8 mouse cellular contexts compared by ENCODE assay signal in the genomic region with DNA sequence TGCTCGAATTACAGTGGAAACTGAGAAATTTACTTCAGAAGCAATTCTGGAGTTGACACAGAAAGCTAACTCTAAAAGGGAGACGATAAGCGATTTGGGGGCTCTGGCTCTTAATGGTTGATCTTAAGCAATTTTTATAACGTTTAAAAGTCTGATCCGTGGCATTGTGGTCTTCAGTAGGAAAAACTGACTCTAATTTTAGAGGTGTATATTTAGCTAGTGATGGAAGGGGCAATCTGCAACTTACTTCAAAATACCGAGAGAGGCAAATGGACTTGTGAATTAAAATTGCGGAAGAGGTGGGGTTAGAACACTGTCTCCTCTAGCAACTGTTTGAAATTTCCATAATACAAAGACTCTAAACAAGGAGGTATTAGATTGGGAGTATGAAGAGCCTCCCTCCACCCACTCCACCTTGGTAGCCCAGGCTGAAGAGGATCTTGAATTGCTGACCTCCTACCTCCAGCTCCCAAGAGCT. TPM values are rescaled to one million over a fixed set of nuclear protein-coding genes. Genes with fewer than 3 reads are reported as not detected.
A peak's percentile ranks its signal among the peaks of the same experiment; 100 is the strongest.
DNase-seq lines count a peak whose midpoint lies in the region; ATAC-seq and TF ChIP-seq lines count a peak whose summit lies in the region.

No protein-coding gene starts in this region.

- WGBS in forebrain, embryonic 14.5 days = 52% methylated on average over 7 of the region's 7 CpGs
- 31% methylated on average over 7 of the region's 7 CpGs for WGBS in limb, embryonic 15.5 days
- 27% methylated on average over 7 of the region's 7 CpGs for WGBS in olfactory bulb, adult 2 months

- no peak for TF ChIP-seq CTCF in layer of hippocampus, adult 2 months (conservative IDR thresholded peaks at IDR 0.05)
- TF ChIP-seq CTCF in olfactory bulb, adult 2 months (IDR thresholded peaks at IDR 0.05; ENCODE audit: insufficient read depth, low read depth, low read length) = no peak

- H3K36me3 ChIP-seq in forebrain, embryonic 14.5 days (ENCODE audit: control insufficient read depth, insufficient read depth, low read length) = no peaks in the 10 kb centered on the region
- no peaks in the 10 kb centered on the region for H3K36me3 ChIP-seq in limb, embryonic 15.5 days

- no peak for DNase-seq in layer of hippocampus, adult 2 months (ENCODE audit: low spot score in 2 of 2)
- DNase-seq in layer of hippocampus, adult 18-20 months (ENCODE audit: low spot score in 2 of 2) = no peak
- no peak for DNase-seq in forebrain, embryonic 14.5 days (ENCODE audit: low spot score)
- DNase-seq in embryo, embryonic 9.5 days (ENCODE audit: extremely low spot score) = no peak
- no peak for DNase-seq in kidney, adult 18-20 months
- no peak for DNase-seq in right cerebral cortex, adult 18-20 months

- no peak for TF ChIP-seq POLR2A in olfactory bulb, adult 2 months (IDR thresholded peaks at IDR 0.05; ENCODE audit: insufficient read depth, low read depth, low read length)

- H3K27me3 ChIP-seq in forebrain, embryonic 14.5 days (replicated peaks; ENCODE audit: control insufficient read depth, insufficient read depth, low read length) = no peaks in the 10 kb centered on the region
- H3K27me3 ChIP-seq in limb, embryonic 15.5 days = no peaks in the 10 kb centered on the region

- H3K4me1 ChIP-seq in forebrain, embryonic 14.5 days (ENCODE audit: control insufficient read depth, insufficient read depth, low read length) = peaks cover 9% of the 10 kb centered on the region
- H3K4me1 ChIP-seq in limb, embryonic 15.5 days = peaks cover 26% of the 10 kb centered on the region
- H3K4me1 ChIP-seq in olfactory bulb, adult 2 months (ENCODE audit: control insufficient read depth, insufficient read depth, low read length) = peaks cover 8% of the 10 kb centered on the region

- peak overlapping the region; percentile 34 for H3K4me2 ChIP-seq in forebrain, embryonic 14.5 days (ENCODE audit: low read length)
- peak overlapping the region; percentile 66 for H3K4me2 ChIP-seq in limb, embryonic 15.5 days

- peak overlapping the region; percentile 84 for H3K27ac ChIP-seq in layer of hippocampus, adult 2 months
- no peak overlapping the region for H3K27ac ChIP-seq in forebrain, embryonic 14.5 days (ENCODE audit: low read depth, low read length)
- H3K27ac ChIP-seq in limb, embryonic 15.5 days = peak overlapping the region; percentile 33; the same call in 1 of the 2 replicates
- no peak overlapping the region for H3K27ac ChIP-seq in olfactory bulb, adult 2 months (ENCODE audit: insufficient read depth, low read depth, low read length)

- no peak for ATAC-seq in forebrain, embryonic 14.5 days
- no peak for ATAC-seq in limb, embryonic 15.5 days (ENCODE audit: insufficient number of reproducible peaks, low FRiP score, low TSS enrichment, low read depth)

- H3K9me3 ChIP-seq in forebrain, embryonic 14.5 days (replicated peaks; ENCODE audit: control insufficient read depth, low read length) = no peaks in the 10 kb centered on the region
- no peaks in the 10 kb centered on the region for H3K9me3 ChIP-seq in limb, embryonic 15.5 days

- peak overlapping the region; percentile 51 for H3K4me3 ChIP-seq in layer of hippocampus, adult 2 months
- H3K4me3 ChIP-seq in forebrain, embryonic 14.5 days (ENCODE audit: low read depth, low read length) = no peak overlapping the region
- H3K4me3 ChIP-seq in limb, embryonic 15.5 days = peak overlapping the region; percentile 43
- peak overlapping the region; percentile 36 for H3K4me3 ChIP-seq in olfactory bulb, adult 2 months (ENCODE audit: insufficient read depth, low read depth, low read length)

- H3K9ac ChIP-seq in forebrain, embryonic 14.5 days (ENCODE audit: low read length) = peak overlapping the region; percentile 17; the same call in 1 of the 2 replicates
- no peak overlapping the region for H3K9ac ChIP-seq in limb, embryonic 15.5 days

RNA-seq across cellular contexts. Expression of a gene that starts 0.3 kb away (rescaled TPM):
- 1 to 10 TPM; 2.0 to 2.8 TPM for total RNA-seq in layer of hippocampus, adult 2 months (2021)
- 1 to 10 TPM; 2.9 to 3.0 TPM for total RNA-seq in layer of hippocampus, adult 18-20 months (2021)
- polyA plus RNA-seq in forebrain, embryonic 14.5 days (2014; fragmentation: Nextera tagmentation; extraction: Ambion mirVana) = 1.1 and 1.2 TPM in 2 replicates
- 1.5 TPM in 2 replicates for polyA plus RNA-seq in limb, embryonic 15.5 days (2015; fragmentation: Nextera tagmentation; extraction: Ambion mirVana)
- polyA plus RNA-seq in olfactory bulb, adult 2 months (2012; ENCODE audit: insufficient read depth, insufficient read length, low replicate concordance, missing spikeins) = not detected in 2 replicates

Comparison
In these comparisons a context has a peak if more than half of its experiments do, and no peak if none do; other contexts are left out.
1. H3K27ac ChIP-seq: peak in layer of hippocampus, adult 2 months (single experiment) and limb, embryonic 15.5 days (single experiment); none in forebrain, embryonic 14.5 days (single experiment) and olfactory bulb, adult 2 months (single experiment).